Mouse (Mus musculus): ENCODE data around the gene Cpn2. TPM values are rescaled to one million over a fixed set of nuclear protein-coding genes. Genes with fewer than 3 reads are reported as not detected.

Cpn2 gene
- polyA plus RNA-seq, 1 experiment from 2014 or later, result not detected

DNA sequence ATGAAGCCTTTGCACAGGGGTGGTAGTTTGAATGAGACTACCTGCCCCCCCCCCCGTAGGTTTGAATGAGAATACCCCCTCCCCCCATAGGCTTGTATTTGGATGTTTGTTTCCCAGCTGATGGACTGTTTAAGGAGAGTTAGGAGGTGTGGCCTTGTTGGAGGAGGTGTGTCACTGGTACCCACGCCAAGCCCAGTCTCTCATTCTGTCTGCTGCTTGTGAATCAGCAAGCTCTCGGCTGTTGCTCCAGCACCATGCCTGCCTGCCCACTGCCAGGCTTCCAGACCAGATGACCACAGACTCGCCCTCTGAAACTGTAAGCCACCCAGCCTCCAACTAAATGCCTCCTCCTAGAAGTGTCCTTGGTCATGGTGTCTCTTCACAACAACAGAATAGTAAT lies 4.1 kb downstream of the Cpn2 start:
- H3K9ac ChIP-seq (ENCODE audit: low read length), result no peak overlapping the region
- no peaks in the 10 kb centered on the region for H3K36me3 ChIP-seq (ENCODE audit: control insufficient read depth, insufficient read depth, low read length)
- no peaks in the 10 kb centered on the region for H3K9me3 ChIP-seq (ENCODE audit: control insufficient read depth, low read length)
- ATAC-seq (ENCODE audit: low FRiP score, low TSS enrichment) (no peak), DNase-seq (ENCODE audit: low spot score) (no peak)
- no peak overlapping the region for H3K27ac ChIP-seq (replicated peaks)
- H3K4me2 ChIP-seq (replicated peaks; ENCODE audit: low read depth), result no peak overlapping the region
- no peak overlapping the region for H3K4me3 ChIP-seq (ENCODE audit: low read depth, low read length)
- H3K4me1 ChIP-seq (replicated peaks; ENCODE audit: control insufficient read depth, insufficient read depth), result no peaks in the 10 kb centered on the region
- TF ChIP-seq EP300 (optimal IDR thresholded peaks at IDR 0.05) (no peak), CTCF (IDR thresholded peaks at IDR 0.05; ENCODE audit: low read depth) (no peak)
- WGBS, result 57% methylated on average over 4 of the region's 4 CpGs
- H3K27me3 ChIP-seq (ENCODE audit: control insufficient read depth, insufficient read depth, low read length), result no peaks in the 10 kb centered on the region

- Histone ChIP-seq H3K27ac (replicated peaks) (no peak overlapping the region), H3K36me3 (ENCODE audit: control insufficient read depth, insufficient read depth, low read length) (no peaks in the 10 kb centered on the region), H3K4me2 (replicated peaks; ENCODE audit: low read depth) (no peak overlapping the region), H3K27me3 (ENCODE audit: control insufficient read depth, insufficient read depth, low read length) (no peaks in the 10 kb centered on the region), H3K4me1 (replicated peaks; ENCODE audit: control insufficient read depth, insufficient read depth) (no peaks in the 10 kb centered on the region), H3K9me3 (ENCODE audit: control insufficient read depth, low read length) (no peaks in the 10 kb centered on the region), H3K9ac (ENCODE audit: low read length) (no peak overlapping the region), H3K4me3 (ENCODE audit: low read depth, low read length) (no peak overlapping the region)
- TF ChIP-seq EP300 (optimal IDR thresholded peaks at IDR 0.05) (no peak), CTCF (IDR thresholded peaks at IDR 0.05; ENCODE audit: low read depth) (peak; percentile 87)
- DNase-seq (ENCODE audit: low spot score) (peak; percentile 85), ATAC-seq (ENCODE audit: low FRiP score, low TSS enrichment) (no peak)
- 0% methylated on average over 2 of the region's 2 CpGs for WGBS
These were observed 4.6 kb downstream of the Cpn2 start for GRCm38 (mm10) chr16:30262664-30263063.

- H3K27ac ChIP-seq (replicated peaks), result no peak overlapping the region
- H3K4me1 ChIP-seq (replicated peaks; ENCODE audit: control insufficient read depth, insufficient read depth), result no peaks in the 10 kb centered on the region
- H3K27me3 ChIP-seq (ENCODE audit: control insufficient read depth, insufficient read depth, low read length), result no peaks in the 10 kb centered on the region
- H3K4me3 ChIP-seq (ENCODE audit: low read depth, low read length), result no peak overlapping the region
- H3K4me2 ChIP-seq (replicated peaks; ENCODE audit: low read depth), result no peak overlapping the region
- 85% methylated on average over 10 of the region's 10 CpGs for WGBS
- H3K36me3 ChIP-seq (ENCODE audit: control insufficient read depth, insufficient read depth, low read length), result no peaks in the 10 kb centered on the region
- no peak for DNase-seq (ENCODE audit: low spot score)
- H3K9me3 ChIP-seq (ENCODE audit: control insufficient read depth, low read length), result no peaks in the 10 kb centered on the region
- no peak for ATAC-seq (ENCODE audit: low FRiP score, low TSS enrichment)
- TF ChIP-seq CTCF (IDR thresholded peaks at IDR 0.05; ENCODE audit: low read depth) (no peak), EP300 (optimal IDR thresholded peaks at IDR 0.05) (no peak)
- H3K9ac ChIP-seq (ENCODE audit: low read length), result no peak overlapping the region
These were observed 5.1 kb downstream of the Cpn2 start for GRCm38 (mm10) chr16:30262157-30262556.

DNA sequence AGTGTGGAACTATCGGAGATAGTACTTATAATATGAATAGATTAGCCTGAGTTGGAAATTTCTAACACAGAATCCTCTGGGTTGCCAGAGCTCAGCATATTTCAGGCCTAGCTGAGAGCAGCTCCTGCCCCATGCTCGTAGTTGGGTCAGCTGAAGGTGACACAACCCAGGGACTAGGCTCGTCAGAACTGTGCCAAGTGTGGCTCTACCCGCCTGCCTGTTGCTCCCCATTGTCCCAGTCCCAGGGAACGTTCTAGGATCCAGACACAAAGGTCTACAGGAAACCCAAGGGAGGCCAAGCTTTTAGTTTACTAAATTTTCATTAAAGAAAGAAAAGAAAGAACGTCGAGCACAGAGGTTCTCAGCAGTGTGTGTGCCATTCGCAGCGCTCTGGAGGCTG lies 6.0 kb downstream of the Cpn2 start:
- Histone ChIP-seq H3K4me2 (replicated peaks; ENCODE audit: low read depth) (no peak overlapping the region), H3K4me1 (replicated peaks; ENCODE audit: control insufficient read depth, insufficient read depth) (no peaks in the 10 kb centered on the region), H3K27me3 (ENCODE audit: control insufficient read depth, insufficient read depth, low read length) (no peaks in the 10 kb centered on the region), H3K27ac (replicated peaks) (no peak overlapping the region), H3K9me3 (ENCODE audit: control insufficient read depth, low read length) (no peaks in the 10 kb centered on the region), H3K9ac (ENCODE audit: low read length) (no peak overlapping the region), H3K36me3 (ENCODE audit: control insufficient read depth, insufficient read depth, low read length) (no peaks in the 10 kb centered on the region), H3K4me3 (ENCODE audit: low read depth, low read length) (no peak overlapping the region)
- ATAC-seq (ENCODE audit: low FRiP score, low TSS enrichment) (no peak), DNase-seq (ENCODE audit: low spot score) (no peak)
- WGBS, result 87% methylated on average over 9 of the region's 9 CpGs
- TF ChIP-seq CTCF (IDR thresholded peaks at IDR 0.05; ENCODE audit: low read depth), result no peak
- TF ChIP-seq EP300 (optimal IDR thresholded peaks at IDR 0.05), result no peak

- Histone ChIP-seq H3K9ac (ENCODE audit: low read length) (no peak overlapping the region), H3K27ac (replicated peaks) (no peak overlapping the region), H3K4me2 (replicated peaks; ENCODE audit: low read depth) (no peak overlapping the region), H3K27me3 (ENCODE audit: control insufficient read depth, insufficient read depth, low read length) (no peaks in the 10 kb centered on the region), H3K4me1 (replicated peaks; ENCODE audit: control insufficient read depth, insufficient read depth) (no peaks in the 10 kb centered on the region), H3K36me3 (ENCODE audit: control insufficient read depth, insufficient read depth, low read length) (no peaks in the 10 kb centered on the region), H3K9me3 (ENCODE audit: control insufficient read depth, low read length) (no peaks in the 10 kb centered on the region), H3K4me3 (ENCODE audit: low read depth, low read length) (no peak overlapping the region)
- ATAC-seq (ENCODE audit: low FRiP score, low TSS enrichment) (no peak), DNase-seq (ENCODE audit: low spot score) (no peak)
- 85% methylated on average over 15 of the region's 15 CpGs for WGBS
- no peak for TF ChIP-seq EP300 (optimal IDR thresholded peaks at IDR 0.05)
- no peak for TF ChIP-seq CTCF (IDR thresholded peaks at IDR 0.05; ENCODE audit: low read depth)
These were observed 7.2 kb downstream of the Cpn2 start for GRCm38 (mm10) chr16:30260012-30260635.

DNA sequence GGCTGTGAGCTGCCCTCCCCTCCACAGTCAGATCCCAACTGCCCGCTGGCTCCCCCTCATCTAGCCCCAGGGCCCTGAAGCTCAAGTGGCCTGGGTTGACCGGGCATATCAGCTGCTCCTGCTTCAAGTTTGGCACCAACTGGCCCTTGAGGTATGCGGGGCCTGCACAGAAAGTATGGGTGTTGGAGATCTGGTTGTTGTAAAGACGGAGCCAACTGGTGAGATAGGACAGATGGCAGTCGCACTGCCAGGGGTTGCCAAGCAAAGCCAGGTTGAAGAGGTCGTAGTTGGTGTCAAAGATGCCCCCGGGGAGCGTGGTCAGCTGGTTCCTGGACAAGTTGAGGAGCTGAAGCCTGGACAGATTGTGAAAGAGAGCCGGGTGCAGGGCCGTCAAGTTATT lies 7.9 kb downstream of the Cpn2 start:
- Histone ChIP-seq H3K27ac (replicated peaks) (no peak overlapping the region), H3K4me2 (replicated peaks; ENCODE audit: low read depth) (no peak overlapping the region), H3K9ac (ENCODE audit: low read length) (no peak overlapping the region), H3K36me3 (ENCODE audit: control insufficient read depth, insufficient read depth, low read length) (no peaks in the 10 kb centered on the region), H3K9me3 (ENCODE audit: control insufficient read depth, low read length) (no peaks in the 10 kb centered on the region), H3K27me3 (ENCODE audit: control insufficient read depth, insufficient read depth, low read length) (no peaks in the 10 kb centered on the region), H3K4me1 (replicated peaks; ENCODE audit: control insufficient read depth, insufficient read depth) (no peaks in the 10 kb centered on the region), H3K4me3 (ENCODE audit: low read depth, low read length) (no peak overlapping the region)
- TF ChIP-seq EP300 (optimal IDR thresholded peaks at IDR 0.05), result no peak
- TF ChIP-seq CTCF (IDR thresholded peaks at IDR 0.05; ENCODE audit: low read depth), result no peak
- no peak for ATAC-seq (ENCODE audit: low FRiP score, low TSS enrichment)
- WGBS, result 86% methylated on average over 10 of the region's 10 CpGs
- no peak for DNase-seq (ENCODE audit: low spot score)

Measured in stomach, postnatal 0 days (tissue).